Mouse (Mus musculus) stomach, postnatal 0 days (tissue): Measurements from ENCODE around the gene Lce1m. TPM values are rescaled to one million over a fixed set of nuclear protein-coding genes. Genes with fewer than 3 reads are reported as not detected.

Source experiments
- ATAC-seq: fragments of 200-750 bp; cut with Nextera tagmentation; 2 replicates; pipeline ENCODE4 v1.8.0; 2017; ENCODE audit not compliant: low FRiP score, low TSS enrichment
- DNase-seq: peaks from one replicate; pipeline ENCODE4 v3.0.0-alpha.2; 2016; ENCODE audit warnings: low spot score
- H3K27ac ChIP-seq: fragments of 300-500 bp; sonication (generic); replicated peaks from 2 replicates; pipeline ENCODE4 v1.5.1; 2014; ENCODE audit warnings: mild to moderate bottlenecking, control low read depth
- H3K27me3 ChIP-seq: fragments of 300-500 bp; sonication (generic); 2 replicates; pipeline ENCODE4 v1.6.1; 2014; ENCODE audit warnings: low read length; ENCODE audit not compliant: control insufficient read depth, insufficient read depth
- H3K36me3 ChIP-seq: fragments of 300-500 bp; sonication (generic); 2 replicates; pipeline ENCODE4 v1.6.1; 2014; ENCODE audit warnings: low read length, mixed read lengths; ENCODE audit not compliant: control insufficient read depth, insufficient read depth
- H3K4me1 ChIP-seq: fragments of 300-500 bp; sonication (generic); replicated peaks from 2 replicates; pipeline ENCODE4 v1.6.1; 2014; ENCODE audit warnings: antibody characterized with exemption; ENCODE audit not compliant: control insufficient read depth, insufficient read depth
- H3K4me2 ChIP-seq: fragments of 300-500 bp; sonication (generic); replicated peaks from 2 replicates; pipeline ENCODE4 v1.6.1; 2014; ENCODE audit warnings: low read depth, mild to moderate bottlenecking, control low read depth, moderate library complexity
- H3K4me3 ChIP-seq: fragments of 300-500 bp; sonication (generic); 2 replicates; pipeline ENCODE4 v1.5.1; 2014; ENCODE audit warnings: low read depth, low read length, control low read depth
- H3K9ac ChIP-seq: fragments of 300-500 bp; sonication (generic); 2 replicates; pipeline ENCODE4 v1.6.1; 2014; ENCODE audit warnings: mild to moderate bottlenecking, low read length, control low read depth, mixed read lengths
- H3K9me3 ChIP-seq: fragments of 300-500 bp; sonication (generic); 2 replicates; pipeline ENCODE4 v1.6.1; 2016; ENCODE audit warnings: low read length; ENCODE audit not compliant: control insufficient read depth
- CTCF ChIP-seq: IDR thresholded peaks from 2 replicates; pipeline ENCODE4 v1.5.1; 2016; ENCODE audit warnings: antibody characterized with exemption, low read depth, mild to moderate bottlenecking, moderate library complexity
- EP300 ChIP-seq: optimal IDR thresholded peaks from 2 replicates; pipeline ENCODE3; 2016; ENCODE audit warnings: antibody characterized with exemption
- WGBS: fragments of 180-500 bp; shearing (Covaris S2); extraction: QIAGEN DNeasy Blood & Tissue Kit; methylation state at CpG from one replicate; pipeline ENCODE4 v1.1.7; 2014; 5-methylcytosine and 5-hydroxymethylcytosine counted together
- polyA plus RNA-seq: library from polyadenylated mRNA; unstranded; fragments of >200 nt; fragmentation: Nextera tagmentation; extraction: Ambion mirVana; gene quantifications from 2 replicates; pipeline ENCODE4 v1.2.1, GENCODE M21; 2015

The Lce1m gene
- polyA plus RNA-seq, 1 experiment from 2014 or later, result 376 TPM

GRCm38 (mm10) chr3:93023411-93024184 is 4.7 kb upstream of the Lce1m start:
- 72% methylated on average over 3 of the region's 3 CpGs for WGBS
- H3K4me1 ChIP-seq, result no peaks in the 10 kb centered on the region
- no peaks in the 10 kb centered on the region for H3K36me3 ChIP-seq
- H3K4me3 ChIP-seq, result no peak overlapping the region
- H3K27ac ChIP-seq, result no peak overlapping the region
- DNase-seq (no peak), ATAC-seq (no peak)
- H3K9me3 ChIP-seq, result no peaks in the 10 kb centered on the region
- H3K27me3 ChIP-seq, result no peaks in the 10 kb centered on the region
- no peak overlapping the region for H3K4me2 ChIP-seq
- no peak overlapping the region for H3K9ac ChIP-seq
- no peak for TF ChIP-seq EP300
- TF ChIP-seq CTCF, result no peak

GRCm38 (mm10) chr3:93021171-93021570 is 2.3 kb upstream of the Lce1m start:
- ATAC-seq, result no peak
- TF ChIP-seq EP300, result no peak
- no peak for TF ChIP-seq CTCF
- WGBS, result 81% methylated on average over 1 of the region's 1 CpGs

GRCm38 (mm10) chr3:93015460-93016104 is 3.3 kb downstream of the Lce1m start, which contains the start of gene Crct1:
Gene Crct1, minus strand, starts transcription at chr3:93015687.
- H3K4me1 ChIP-seq, result no peaks in the 10 kb centered on the region
- 23% methylated on average over 4 of the region's 4 CpGs for WGBS
- H3K4me2 ChIP-seq, result peak within 1 kb of the TSS; percentile 83
- no peak for TF ChIP-seq CTCF
- no peak for TF ChIP-seq EP300
- peak within 1 kb of the TSS; percentile 50 for H3K4me3 ChIP-seq
- no peaks in the 10 kb centered on the region for H3K9me3 ChIP-seq
- ATAC-seq (no peak), DNase-seq (no peak)
- H3K9ac ChIP-seq, result peak within 1 kb of the TSS; percentile 53
- H3K27ac ChIP-seq, result no peak within 1 kb of the TSS; the same call in none of the 2 replicates
- no peaks in the 10 kb centered on the region for H3K36me3 ChIP-seq
- no peaks in the 10 kb centered on the region for H3K27me3 ChIP-seq

More at GRCm38 (mm10) chr3:93021171-93021570, 2.3 kb upstream of the Lce1m start:
- H3K36me3 ChIP-seq, result no peaks in the 10 kb centered on the region
- no peaks in the 10 kb centered on the region for H3K27me3 ChIP-seq
- DNase-seq, result no peak
- H3K4me1 ChIP-seq, result no peaks in the 10 kb centered on the region
- no peak overlapping the region for H3K4me2 ChIP-seq
- no peaks in the 10 kb centered on the region for H3K9me3 ChIP-seq
- H3K27ac ChIP-seq, result no peak overlapping the region
- no peak overlapping the region for H3K9ac ChIP-seq
- H3K4me3 ChIP-seq, result no peak overlapping the region

GRCm38 (mm10) chr3:93014871-93015270 is 4.0 kb downstream of the Lce1m start:
- WGBS, result 28% methylated on average over 5 of the region's 5 CpGs
- Histone ChIP-seq H3K9ac (peak overlapping the region; percentile 53), H3K36me3 (no peaks in the 10 kb centered on the region), H3K4me1 (no peaks in the 10 kb centered on the region), H3K4me2 (peak overlapping the region; percentile 83), H3K9me3 (no peaks in the 10 kb centered on the region), H3K4me3 (peak overlapping the region; percentile 50), H3K27me3 (no peaks in the 10 kb centered on the region), H3K27ac (no peak overlapping the region; the same call in 1 of the 2 replicates)
- TF ChIP-seq CTCF (no peak), EP300 (no peak)
- DNase-seq (no peak), ATAC-seq (no peak)

GRCm38 (mm10) chr3:93014378-93014801 is 4.5 kb downstream of the Lce1m start:
- DNase-seq, result peak; percentile 54
- H3K36me3 ChIP-seq, result no peaks in the 10 kb centered on the region
- H3K27ac ChIP-seq, result no peak overlapping the region; the same call in 1 of the 2 replicates
- peak; percentile 57; the same call in 1 of the 2 replicates for ATAC-seq
- H3K4me3 ChIP-seq, result peak overlapping the region; percentile 50
- H3K4me1 ChIP-seq, result no peaks in the 10 kb centered on the region
- H3K9me3 ChIP-seq, result no peaks in the 10 kb centered on the region
- H3K9ac ChIP-seq, result peak overlapping the region; percentile 53
- peak overlapping the region; percentile 83 for H3K4me2 ChIP-seq
- TF ChIP-seq EP300 (no peak), CTCF (no peak)
- WGBS, result under 1% methylated on average over 24 of the region's 24 CpGs
- no peaks in the 10 kb centered on the region for H3K27me3 ChIP-seq

- H3K27ac ChIP-seq, result no peak overlapping the region
- H3K4me3 ChIP-seq, result no peak overlapping the region
- DNase-seq (no peak), ATAC-seq (no peak)
- no peak overlapping the region for H3K9ac ChIP-seq
- TF ChIP-seq CTCF (no peak), EP300 (no peak)
- H3K9me3 ChIP-seq, result no peaks in the 10 kb centered on the region
- H3K27me3 ChIP-seq, result no peaks in the 10 kb centered on the region
- WGBS, result 71% methylated on average over 4 of the region's 4 CpGs
- no peaks in the 10 kb centered on the region for H3K36me3 ChIP-seq
- H3K4me1 ChIP-seq, result no peaks in the 10 kb centered on the region
- H3K4me2 ChIP-seq, result no peak overlapping the region
Observed at GRCm38 (mm10) chr3:93002843-93003242, 16.0 kb downstream of the Lce1m start.
